Mouse (Mus musculus): ENCODE data around the gene Nfe2l2.
A peak's percentile ranks its signal among the peaks of the same experiment; 100 is the strongest.
"Not testable (repeated sequence)": the region's sequence is repeated elsewhere in the genome, so short reads cannot be mapped to it uniquely, and the experiment has no call there.

Nfe2l2 gene

GRCm38 (mm10) chr2:75714766-75715165, 10.3 kb upstream of the Nfe2l2 start:
- no peak for DNase-seq (ENCODE audit: low spot score in 2 of 2)

- DNase-seq (ENCODE audit: low spot score in 2 of 2) = no peak
These were observed 8.6 kb upstream of the Nfe2l2 start for GRCm38 (mm10) chr2:75713083-75713482.

GRCm38 (mm10) chr2:75707420-75707819, 3.0 kb upstream of the Nfe2l2 start:
- DNase-seq (ENCODE audit: low spot score in 2 of 2) = no peak

GRCm38 (mm10) chr2:75706435-75706834, 2.0 kb upstream of the Nfe2l2 start:
- DNase-seq (ENCODE audit: low spot score in 2 of 2) = no peak

GRCm38 (mm10) chr2:75705162-75705752, 816 bp upstream of the Nfe2l2 start:
- DNase-seq (ENCODE audit: low spot score in 2 of 2) = no peak

GRCm38 (mm10) chr2:75703375-75704181, 863 bp downstream of the Nfe2l2 start:
- DNase-seq (ENCODE audit: low spot score in 2 of 2) = peak; percentile 92 to 93

- DNase-seq (ENCODE audit: low spot score in 2 of 2) = no peak
These were observed 1.9 kb downstream of the Nfe2l2 start for GRCm38 (mm10) chr2:75702588-75702976.

GRCm38 (mm10) chr2:75701822-75702587, 2.4 kb downstream of the Nfe2l2 start:
- DNase-seq (ENCODE audit: low spot score in 2 of 2) = no peak

GRCm38 (mm10) chr2:75701207-75701606, 3.2 kb downstream of the Nfe2l2 start:
- DNase-seq (ENCODE audit: low spot score in 2 of 2) = no peak

- DNase-seq (ENCODE audit: low spot score in 2 of 2) = no peak
These were observed 3.9 kb downstream of the Nfe2l2 start for GRCm38 (mm10) chr2:75700543-75700942.

GRCm38 (mm10) chr2:75698874-75699273, 5.6 kb downstream of the Nfe2l2 start:
- no peak for DNase-seq (ENCODE audit: low spot score in 2 of 2)

GRCm38 (mm10) chr2:75698007-75698406, 6.4 kb downstream of the Nfe2l2 start:
- DNase-seq (ENCODE audit: low spot score in 2 of 2) = no peak

- no peak for DNase-seq (ENCODE audit: low spot score in 2 of 2)
These were observed 7.2 kb downstream of the Nfe2l2 start for GRCm38 (mm10) chr2:75697222-75697621.

GRCm38 (mm10) chr2:75696371-75696770, 8.1 kb downstream of the Nfe2l2 start:
- DNase-seq (ENCODE audit: low spot score in 2 of 2) = no peak

GRCm38 (mm10) chr2:75695676-75696350, 8.6 kb downstream of the Nfe2l2 start:
- no peak for DNase-seq (ENCODE audit: low spot score in 2 of 2)

- DNase-seq (ENCODE audit: low spot score in 2 of 2) = not testable (repeated sequence)
These were observed 9.5 kb downstream of the Nfe2l2 start for GRCm38 (mm10) chr2:75694926-75695325.

- DNase-seq (ENCODE audit: low spot score in 2 of 2) = no peak
These were observed 12.1 kb downstream of the Nfe2l2 start for GRCm38 (mm10) chr2:75692369-75692768.

GRCm38 (mm10) chr2:75691316-75691715, 13.1 kb downstream of the Nfe2l2 start:
- DNase-seq (ENCODE audit: low spot score in 2 of 2) = no peak

- DNase-seq (ENCODE audit: low spot score in 2 of 2) = no peak
These were observed 13.8 kb downstream of the Nfe2l2 start for GRCm38 (mm10) chr2:75690656-75691055.

- no peak for DNase-seq (ENCODE audit: low spot score in 2 of 2)
These were observed 14.8 kb downstream of the Nfe2l2 start for GRCm38 (mm10) chr2:75689482-75690158.

GRCm38 (mm10) chr2:75688901-75689300, 15.5 kb downstream of the Nfe2l2 start:
- no peak for DNase-seq (ENCODE audit: low spot score in 2 of 2)

All from urinary bladder, postnatal 36 days (tissue).